Mouse (Mus musculus) urinary bladder, postnatal 36 days (tissue): ENCODE results near the gene Phospho1.

ENCODE experiments used
- DNase-seq, 2 experiments: peaks; one replicate each; pipeline ENCODE4 v3.0.0; 2022; ENCODE audit warnings: low spot score in 2 of 2, mixed read lengths in 1 of 2

Phospho1 gene

DNA sequence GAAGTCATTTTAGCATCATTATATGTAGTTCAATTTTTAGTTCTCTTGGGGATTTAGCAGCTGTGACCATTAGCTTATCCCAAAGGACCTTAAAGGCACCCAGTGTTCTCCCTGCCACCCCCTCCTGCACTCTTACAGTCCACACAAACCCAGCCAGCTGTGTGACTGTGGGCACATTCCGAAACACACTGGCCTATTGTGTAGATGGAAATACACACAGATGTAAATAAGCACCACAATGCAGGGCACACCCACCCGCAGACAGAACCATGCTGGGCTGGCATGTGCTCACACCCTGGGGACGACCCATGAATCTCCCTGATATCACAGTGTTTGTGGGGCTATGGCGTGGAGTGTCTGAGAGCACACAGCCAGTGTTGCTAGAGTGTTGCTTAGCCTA lies 12.1 kb upstream of the Phospho1 start:
- no peak for DNase-seq

- DNase-seq, result no peak
Measured at GRCm38 (mm10) chr11:95814101-95814500, 10.2 kb upstream of the Phospho1 start.

- no peak for DNase-seq
Measured at GRCm38 (mm10) chr11:95814857-95815256, 9.4 kb upstream of the Phospho1 start.

- DNase-seq, result no peak
Measured at GRCm38 (mm10) chr11:95815412-95815811, 8.9 kb upstream of the Phospho1 start.

DNA sequence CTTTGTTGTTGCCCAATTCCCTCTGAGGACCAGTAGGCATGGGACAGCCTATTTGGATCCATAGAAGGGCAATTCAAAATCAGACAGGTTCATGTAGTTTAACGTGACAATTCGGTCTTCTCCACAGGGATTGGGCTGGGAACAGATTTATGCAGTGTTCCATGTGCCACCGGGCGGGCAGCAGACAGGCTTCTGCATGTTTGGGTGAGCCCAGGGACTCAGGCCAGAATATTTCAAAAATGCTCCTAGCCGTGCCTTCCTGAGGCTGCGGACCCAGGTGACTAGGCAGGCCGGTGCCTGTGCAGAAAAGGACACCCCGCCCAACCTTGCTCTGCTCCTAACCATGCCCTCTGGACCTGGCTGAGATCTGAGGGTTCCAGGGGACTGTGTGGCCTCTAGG lies 5.2 kb upstream of the Phospho1 start:
- peak; percentile 46 to 65 for DNase-seq

- no peak for DNase-seq
Measured at GRCm38 (mm10) chr11:95821511-95821910, 2.8 kb upstream of the Phospho1 start.

DNA sequence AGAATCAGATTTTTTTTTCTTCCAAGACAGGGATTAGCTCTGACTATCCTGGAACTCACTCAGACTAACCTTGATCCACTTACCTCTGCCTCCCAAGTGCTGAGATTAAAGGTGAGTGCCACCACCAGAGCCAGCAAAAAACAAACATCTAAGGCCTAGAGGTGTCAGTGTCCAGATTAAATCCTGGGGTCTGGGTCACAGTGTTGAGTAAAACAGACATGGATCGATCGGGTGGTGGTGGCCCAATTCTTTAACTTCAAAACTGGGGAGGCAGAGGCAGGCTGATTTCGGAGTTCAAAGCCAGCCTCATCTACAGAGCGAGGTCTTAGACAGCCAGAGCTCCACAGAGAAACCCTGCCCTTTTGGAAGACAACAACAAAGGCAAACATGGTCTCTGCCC lies 1.9 kb upstream of the Phospho1 start:
- no peak for DNase-seq

DNA sequence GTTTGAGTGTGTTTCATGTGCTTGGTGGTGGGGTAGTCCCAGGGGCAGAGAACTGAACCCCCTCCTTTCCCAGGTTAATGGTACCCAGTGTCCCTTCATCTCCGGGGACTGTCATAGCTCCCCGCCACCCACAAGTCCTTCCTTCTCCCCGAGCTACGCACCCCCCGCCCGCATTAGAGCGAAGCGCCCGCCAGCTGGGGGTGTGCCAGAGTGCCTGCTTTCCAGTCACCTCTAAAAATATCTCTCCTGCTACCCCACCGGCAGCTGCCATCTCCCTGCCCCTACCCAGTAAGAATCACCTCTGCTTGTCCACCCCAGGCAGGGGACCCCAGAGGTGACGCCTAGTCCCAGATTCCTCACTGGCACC lies 561 bp downstream of the Phospho1 start:
- DNase-seq, result no peak

DNA sequence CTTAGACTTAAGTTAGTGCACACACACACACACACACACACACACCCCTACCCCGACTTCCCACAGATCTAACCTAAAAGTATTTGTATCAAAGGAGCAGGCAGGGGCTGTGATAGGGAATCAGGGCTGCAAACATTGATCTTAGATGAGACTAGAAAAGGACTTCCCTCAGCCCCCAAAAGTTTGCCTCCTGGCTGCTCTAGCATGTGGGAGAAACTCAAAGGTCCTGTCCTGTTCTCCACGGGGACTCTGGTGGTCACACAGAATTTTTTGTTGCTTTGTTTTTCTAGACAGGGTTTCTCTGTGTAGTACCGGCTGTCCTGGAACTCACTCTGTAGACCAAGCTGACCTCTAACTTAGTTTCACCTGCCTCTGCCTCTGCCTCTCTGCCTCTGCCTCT lies 1.3 kb downstream of the Phospho1 start:
- no peak for DNase-seq

- no peak for DNase-seq
Measured at GRCm38 (mm10) chr11:95826317-95827167, 2.2 kb downstream of the Phospho1 start.

GRCm38 (mm10) chr11:95827168-95827447 lies 2.8 kb downstream of the Phospho1 start:
- DNase-seq, result no peak

- peak; percentile 61 to 68 for DNase-seq
Measured at GRCm38 (mm10) chr11:95827464-95828085, 3.3 kb downstream of the Phospho1 start.

- DNase-seq, result no peak
Measured at GRCm38 (mm10) chr11:95828181-95828964, 4.1 kb downstream of the Phospho1 start.

DNA sequence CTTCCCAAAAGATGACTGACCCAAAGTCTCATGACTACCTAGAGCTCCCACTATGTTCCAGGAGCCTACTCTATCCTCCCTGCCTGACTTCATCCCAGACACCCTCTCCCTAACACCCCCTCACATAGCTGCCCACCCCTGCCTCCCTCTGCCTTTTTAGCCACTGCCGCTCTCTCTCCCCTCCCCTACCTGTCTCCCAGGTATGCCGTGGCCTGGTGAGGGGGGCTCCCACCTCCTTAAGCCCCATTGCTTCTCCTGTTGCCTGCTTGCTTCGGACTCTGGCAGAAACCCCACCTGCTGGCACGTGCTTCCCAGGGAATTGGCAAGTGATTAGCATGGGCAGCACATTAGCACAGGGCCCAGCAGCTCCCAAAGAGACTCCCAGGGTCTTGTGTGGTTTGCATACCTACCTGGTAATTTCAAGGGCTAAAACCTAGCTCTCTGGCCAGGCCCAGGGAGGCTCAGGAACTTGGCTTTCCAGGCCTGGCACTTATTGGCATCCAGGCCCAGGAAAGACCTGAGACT lies 5.3 kb downstream of the Phospho1 start:
- DNase-seq, result no peak

- no peak for DNase-seq
Measured at GRCm38 (mm10) chr11:95830411-95831275, 6.3 kb downstream of the Phospho1 start.

DNA sequence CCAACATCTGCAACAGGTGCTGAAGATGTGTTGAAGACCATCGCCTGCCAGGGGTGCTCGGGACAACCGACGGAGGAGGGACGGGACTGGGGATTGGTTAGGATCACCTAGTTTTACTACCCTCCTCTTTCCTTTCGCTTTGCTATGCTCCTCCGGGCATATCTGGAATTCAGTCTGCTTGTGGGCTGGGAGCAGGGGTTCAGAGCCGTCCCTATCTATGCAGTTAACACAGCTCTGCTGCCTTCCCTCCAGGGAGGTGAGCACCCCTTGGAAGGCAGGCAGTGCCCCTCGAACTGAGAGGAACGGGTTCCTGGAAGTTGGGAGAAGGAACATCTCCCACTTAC lies 6.9 kb downstream of the Phospho1 start:
- no peak for DNase-seq

- DNase-seq, result no peak
Measured at GRCm38 (mm10) chr11:95831641-95832040, 7.3 kb downstream of the Phospho1 start.

DNA sequence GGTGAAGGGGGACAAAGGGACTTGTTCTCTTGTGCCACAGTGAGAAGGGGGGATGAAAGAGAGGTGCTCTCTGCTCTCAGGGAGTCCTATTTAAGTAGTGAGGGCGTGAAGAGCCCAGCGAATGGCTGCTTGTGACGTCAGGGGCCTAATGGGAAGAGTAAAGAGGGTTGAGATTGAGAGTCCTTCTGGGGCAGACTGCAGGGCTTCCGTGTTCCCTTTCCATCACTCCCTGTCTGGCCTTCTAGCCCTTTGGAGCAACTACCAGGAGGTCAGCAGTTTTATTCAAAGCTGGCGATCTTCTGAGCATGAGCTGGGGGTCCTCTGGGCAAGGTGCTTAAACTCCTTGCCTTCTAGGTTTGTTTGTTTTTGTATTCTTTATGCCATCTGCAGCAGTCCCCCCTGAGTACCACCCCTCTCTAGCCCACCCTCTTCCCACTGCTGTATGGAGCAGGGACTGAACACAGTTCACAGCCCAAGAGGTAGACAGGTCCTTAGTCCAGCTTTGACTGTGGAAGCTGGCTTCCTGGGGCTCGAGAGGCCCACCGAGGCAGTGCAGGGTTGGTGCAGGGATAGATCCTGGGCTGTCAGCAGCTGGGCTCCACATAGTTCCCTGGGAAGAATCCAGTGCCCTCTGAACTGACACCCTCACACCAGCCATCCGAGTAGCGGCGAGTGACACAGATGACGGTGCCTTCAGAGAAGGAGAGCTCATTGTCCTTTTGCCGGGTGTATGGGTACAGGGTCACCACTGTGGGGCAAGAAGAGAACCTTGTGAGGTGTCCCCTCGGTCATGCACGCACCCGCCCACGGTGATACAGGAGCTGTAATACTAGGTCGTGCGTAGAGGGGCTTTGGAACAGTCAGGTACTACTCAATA lies 8.1 kb downstream of the Phospho1 start:
- DNase-seq, result no peak

- DNase-seq, result no peak
Measured at GRCm38 (mm10) chr11:95833006-95833570, 8.8 kb downstream of the Phospho1 start.

GRCm38 (mm10) chr11:95833631-95834142 lies 9.4 kb downstream of the Phospho1 start:
- DNase-seq, result no peak
